Mouse (Mus musculus) forebrain, embryonic 14.5 days (tissue): ENCODE measurements at regions not wholly inside any gene's neighbourhood (a gene's known extent, or its start where the extent isn't known, plus 50 kb on each side); places are given as distances from the start of the nearest gene placed in this dataset.

Experiments
- ATAC-seq: fragments of 200-750 bp; cut with Nextera tagmentation; 2 replicates; pipeline ENCODE4 v1.8.0; 2017; ENCODE audit warnings: mild to moderate bottlenecking, moderate library complexity
- DNase-seq: peaks from one replicate; pipeline ENCODE4 v3.0.0-alpha.2; 2015; ENCODE audit warnings: low spot score
- H3K27ac ChIP-seq: fragments of 300-500 bp; sonication (generic); 2 replicates; pipeline ENCODE4 v1.5.1; 2014; ENCODE audit warnings: low read depth, mild to moderate bottlenecking, control low read depth, low read length, moderate library complexity
- H3K27me3 ChIP-seq: fragments of 300-500 bp; sonication (generic); replicated peaks from 2 replicates; pipeline ENCODE4 v1.6.1; 2014; ENCODE audit warnings: low read length, control low read depth, mixed read lengths; ENCODE audit not compliant: control insufficient read depth, insufficient read depth
- H3K36me3 ChIP-seq: fragments of 300-500 bp; sonication (generic); 2 replicates; pipeline ENCODE4 v1.6.1; 2014; ENCODE audit warnings: low read length, control low read depth; ENCODE audit not compliant: control insufficient read depth, insufficient read depth
- H3K4me1 ChIP-seq: fragments of 300-500 bp; sonication (generic); 2 replicates; pipeline ENCODE4 v1.6.1; 2014; ENCODE audit warnings: antibody characterized with exemption, low read length, control low read depth; ENCODE audit not compliant: control insufficient read depth, insufficient read depth
- H3K4me2 ChIP-seq: fragments of 300-500 bp; sonication (generic); 2 replicates; pipeline ENCODE4 v1.6.1; 2014; ENCODE audit warnings: mild to moderate bottlenecking, control low read depth, low read length
- H3K4me3 ChIP-seq: fragments of 300-500 bp; sonication (generic); 2 replicates; pipeline ENCODE4 v1.5.1; 2014; ENCODE audit warnings: low read depth, low read length, control low read depth
- H3K9ac ChIP-seq: fragments of 300-500 bp; sonication (generic); 2 replicates; pipeline ENCODE4 v1.6.1; 2014; ENCODE audit warnings: mild to moderate bottlenecking, low read length, control low read depth, moderate library complexity
- H3K9me3 ChIP-seq: fragments of 300-500 bp; sonication (generic); replicated peaks from 2 replicates; pipeline ENCODE4 v1.6.1; 2016; ENCODE audit warnings: low read length, control low read depth, mixed read lengths; ENCODE audit not compliant: control insufficient read depth
- WGBS: fragments of 180-500 bp; shearing (Covaris S2); extraction: QIAGEN DNeasy Blood & Tissue Kit; methylation state at CpG from one replicate; pipeline ENCODE4 v1.1.7; 2014; 5-methylcytosine and 5-hydroxymethylcytosine counted together

GRCm38 (mm10) chr17:64426536-64426935 lies 94.8 kb upstream of the Pja2 start:
- H3K9me3 ChIP-seq, result no peaks in the 10 kb centered on the region
- H3K4me3 ChIP-seq, result no peak overlapping the region
- H3K27ac ChIP-seq, result no peak overlapping the region
- 44% methylated on average over 5 of the region's 5 CpGs for WGBS
- DNase-seq (peak; percentile 37), ATAC-seq (no peak; the same call in 1 of the 2 replicates)
- H3K36me3 ChIP-seq, result no peaks in the 10 kb centered on the region
- no peaks in the 10 kb centered on the region for H3K4me1 ChIP-seq
- no peak overlapping the region for H3K4me2 ChIP-seq
- no peak overlapping the region for H3K9ac ChIP-seq
- no peaks in the 10 kb centered on the region for H3K27me3 ChIP-seq

GRCm38 (mm10) chr17:64439571-64439970 lies 107.9 kb upstream of the Pja2 start:
- Histone ChIP-seq H3K27ac (no peak overlapping the region), H3K27me3 (no peaks in the 10 kb centered on the region), H3K9ac (no peak overlapping the region), H3K4me3 (no peak overlapping the region), H3K4me1 (no peaks in the 10 kb centered on the region), H3K9me3 (no peaks in the 10 kb centered on the region), H3K36me3 (no peaks in the 10 kb centered on the region), H3K4me2 (no peak overlapping the region)
- WGBS, result 90% methylated on average over 1 of the region's 1 CpGs
- DNase-seq, result no peak
- no peak for ATAC-seq

DNA sequence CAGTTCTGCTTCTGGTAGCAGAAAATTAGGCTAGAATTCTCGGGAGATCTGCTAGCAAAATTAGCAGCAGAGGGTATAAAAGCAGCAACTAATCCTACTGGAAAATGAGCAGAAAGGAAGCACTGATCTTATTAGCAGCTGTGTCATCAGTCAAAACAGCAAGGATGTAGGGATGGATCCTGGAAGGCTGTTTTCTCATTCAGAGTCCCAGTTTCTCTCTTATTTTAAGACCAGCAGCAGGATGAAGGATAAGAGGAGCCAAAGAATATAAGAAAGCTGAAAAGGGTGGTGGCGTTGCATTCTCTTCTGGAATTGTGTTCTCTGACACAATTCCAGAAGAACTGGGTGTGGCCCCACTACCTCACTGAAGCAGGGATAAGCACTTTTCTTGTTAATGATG lies 123.0 kb upstream of the Pja2 start:
- DNase-seq (no peak), ATAC-seq (no peak)

DNA sequence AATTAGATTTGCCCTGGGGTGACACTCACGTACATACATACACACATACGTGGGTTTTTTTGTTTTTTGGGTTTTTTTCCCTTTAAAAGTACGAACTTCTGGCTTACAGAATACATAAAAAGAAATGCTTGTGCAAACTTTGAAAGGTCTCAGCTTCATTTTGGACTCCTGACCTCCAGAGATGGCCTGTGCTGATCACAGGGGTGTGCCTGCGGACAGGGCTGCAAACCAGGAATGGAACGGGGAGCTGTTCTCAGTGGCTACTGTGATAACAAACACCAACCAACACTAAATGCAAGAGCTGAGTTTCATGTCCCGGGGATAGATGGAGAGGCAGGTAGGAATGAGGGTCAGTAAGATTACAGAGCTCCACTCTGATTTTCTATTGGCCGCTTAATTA lies 134.3 kb upstream of the Man2a1 start:
- H3K4me1 ChIP-seq, result peaks cover 5% of the 10 kb centered on the region; the same call in 1 of the 2 replicates
- no peak for ATAC-seq
- no peaks in the 10 kb centered on the region for H3K27me3 ChIP-seq
- no peak overlapping the region for H3K27ac ChIP-seq
- no peak overlapping the region for H3K4me2 ChIP-seq
- no peaks in the 10 kb centered on the region for H3K9me3 ChIP-seq
- H3K9ac ChIP-seq, result no peak overlapping the region
- WGBS, result 89% methylated on average over 7 of the region's 7 CpGs
- no peak for DNase-seq
- H3K36me3 ChIP-seq, result no peaks in the 10 kb centered on the region
- H3K4me3 ChIP-seq, result no peak overlapping the region

More for the DNA sequence above, 123.0 kb upstream of the Pja2 start:
- Histone ChIP-seq H3K4me3 (no peak overlapping the region), H3K36me3 (no peaks in the 10 kb centered on the region), H3K9ac (no peak overlapping the region), H3K27me3 (no peaks in the 10 kb centered on the region), H3K9me3 (no peaks in the 10 kb centered on the region; the same call in 1 of the 2 replicates), H3K27ac (no peak overlapping the region), H3K4me1 (no peaks in the 10 kb centered on the region), H3K4me2 (no peak overlapping the region)
- WGBS, result 65% methylated on average over 2 of the region's 2 CpGs

DNA sequence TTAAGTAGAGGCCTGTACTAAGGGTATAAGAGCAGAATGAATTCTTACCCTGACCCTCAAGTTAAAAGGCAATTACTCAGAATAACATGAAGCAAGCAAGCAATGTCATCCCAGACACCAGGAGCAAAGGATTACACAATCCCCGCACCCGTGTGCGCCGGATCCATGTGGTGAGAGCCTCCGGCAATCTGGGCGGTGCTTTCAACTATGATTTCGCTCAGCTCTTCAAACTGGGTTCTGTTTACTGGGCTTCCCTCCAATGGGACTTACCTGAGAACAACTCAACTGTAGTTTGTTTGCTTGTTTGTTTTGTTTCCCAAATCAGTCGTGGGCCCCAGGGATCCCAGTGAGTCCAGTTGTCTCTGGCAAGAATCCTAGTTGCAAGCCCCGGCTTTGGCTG lies 133.8 kb upstream of the Man2a1 start:
- Histone ChIP-seq H3K9me3 (no peaks in the 10 kb centered on the region), H3K27me3 (no peaks in the 10 kb centered on the region), H3K27ac (no peak overlapping the region), H3K4me3 (no peak overlapping the region), H3K36me3 (no peaks in the 10 kb centered on the region), H3K9ac (no peak overlapping the region), H3K4me2 (no peak overlapping the region), H3K4me1 (peaks cover 5% of the 10 kb centered on the region; the same call in 1 of the 2 replicates)
- WGBS, result 67% methylated on average over 9 of the region's 9 CpGs
- ATAC-seq (no peak), DNase-seq (peak; percentile 32)

GRCm38 (mm10) chr17:64467297-64467696 lies 133.2 kb upstream of the Man2a1 start:
- 43% methylated on average over 10 of the region's 12 CpGs for WGBS
- Histone ChIP-seq H3K4me1 (peaks cover 5% of the 10 kb centered on the region; the same call in 1 of the 2 replicates), H3K9ac (no peak overlapping the region), H3K27me3 (no peaks in the 10 kb centered on the region), H3K9me3 (no peaks in the 10 kb centered on the region), H3K27ac (no peak overlapping the region), H3K4me3 (no peak overlapping the region), H3K36me3 (no peaks in the 10 kb centered on the region), H3K4me2 (no peak overlapping the region)
- DNase-seq (no peak), ATAC-seq (no peak)

GRCm38 (mm10) chr17:64469754-64470400 lies 130.7 kb upstream of the Man2a1 start:
- Histone ChIP-seq H3K4me3 (no peak overlapping the region), H3K27me3 (no peaks in the 10 kb centered on the region), H3K9ac (no peak overlapping the region), H3K4me1 (peaks cover 5% of the 10 kb centered on the region; the same call in 1 of the 2 replicates), H3K27ac (no peak overlapping the region), H3K9me3 (no peaks in the 10 kb centered on the region), H3K36me3 (no peaks in the 10 kb centered on the region), H3K4me2 (no peak overlapping the region)
- WGBS, result 46% methylated on average over 12 of the region's 12 CpGs
- peak; percentile 32 for DNase-seq
- no peak for ATAC-seq

DNA sequence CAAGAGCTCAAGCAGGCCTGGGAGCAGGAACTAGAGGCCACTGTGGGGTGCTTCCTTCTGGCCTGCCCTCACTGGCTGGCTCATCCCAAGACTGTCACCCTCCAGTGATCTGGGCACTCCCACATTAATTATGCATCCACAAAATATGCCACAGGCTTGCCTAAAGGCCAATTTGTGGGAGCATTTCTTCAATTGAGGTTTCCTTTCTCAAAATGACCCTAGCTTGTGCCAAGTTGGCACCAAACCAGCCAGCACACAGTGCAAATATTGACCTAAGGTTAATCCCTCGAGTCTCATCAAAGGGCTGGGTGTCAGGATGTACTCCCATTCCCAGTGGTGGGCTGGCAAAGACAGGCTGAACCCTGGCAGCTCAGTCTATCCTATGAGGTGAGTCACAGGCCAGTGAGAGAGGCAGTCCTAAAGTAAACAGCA lies 119.9 kb upstream of the Man2a1 start:
- DNase-seq (peak; percentile 59), ATAC-seq (peak; percentile 76; the same call in 1 of the 2 replicates)
- Histone ChIP-seq H3K36me3 (no peaks in the 10 kb centered on the region), H3K4me2 (no peak overlapping the region), H3K9me3 (no peaks in the 10 kb centered on the region), H3K27me3 (no peaks in the 10 kb centered on the region), H3K27ac (no peak overlapping the region), H3K4me3 (no peak overlapping the region), H3K4me1 (no peaks in the 10 kb centered on the region), H3K9ac (no peak overlapping the region)
- 0% methylated on average over 1 of the region's 1 CpGs for WGBS

DNA sequence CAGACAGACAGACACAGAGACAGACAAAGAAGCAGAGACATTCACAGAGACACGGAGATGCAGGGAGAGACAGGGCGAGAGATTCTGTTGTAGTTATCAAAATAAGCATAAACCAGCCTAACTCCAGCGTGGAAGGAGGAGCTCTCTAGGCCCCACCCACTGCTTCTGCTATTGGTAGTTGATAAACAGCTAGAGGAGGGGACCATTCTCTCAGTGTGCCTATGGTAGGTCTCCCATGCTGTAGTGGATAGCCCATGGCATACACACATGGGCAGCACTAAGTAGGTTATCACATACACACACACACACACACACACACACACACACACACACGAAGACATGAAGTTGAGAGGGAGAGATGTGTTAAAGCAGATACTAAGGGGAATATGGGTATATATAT lies 115.7 kb upstream of the Man2a1 start:
- DNase-seq, result no peak

More for the DNA sequence above, 115.7 kb upstream of the Man2a1 start:
- Histone ChIP-seq H3K36me3 (no peaks in the 10 kb centered on the region), H3K27me3 (no peaks in the 10 kb centered on the region), H3K4me1 (no peaks in the 10 kb centered on the region), H3K4me3 (no peak overlapping the region), H3K4me2 (no peak overlapping the region), H3K9ac (no peak overlapping the region), H3K9me3 (no peaks in the 10 kb centered on the region), H3K27ac (no peak overlapping the region)
- WGBS, result 90% methylated on average over 4 of the region's 4 CpGs
- ATAC-seq, result peak; percentile 33; the same call in 1 of the 2 replicates
